Mouse (Mus musculus) neural tube, embryonic 12.5 days (tissue): ENCODE data around the gene Gramd2. TPM values are rescaled to one million over a fixed set of nuclear protein-coding genes. Genes with fewer than 3 reads are reported as not detected.
"Not testable (repeated sequence)": the region's sequence is repeated elsewhere in the genome, so short reads cannot be mapped to it uniquely, and the experiment has no call there.

Experiments used
- ATAC-seq: fragments of 200-750 bp; cut with Nextera tagmentation; 2 replicates; pipeline ENCODE4 v1.8.0; 2017; ENCODE audit warnings: low read depth, mild to moderate bottlenecking, moderate TSS enrichment, moderate library complexity; ENCODE audit not compliant: low FRiP score
- H3K27ac ChIP-seq: fragments of 300-500 bp; sonication (generic); 2 replicates; pipeline ENCODE4 v1.5.1; 2016
- H3K27me3 ChIP-seq: fragments of 300-500 bp; sonication (generic); replicated peaks from 2 replicates; pipeline ENCODE4 v1.6.1; 2016; ENCODE audit warnings: mild to moderate bottlenecking
- H3K36me3 ChIP-seq: fragments of 300-500 bp; sonication (generic); 2 replicates; pipeline ENCODE4 v1.6.1; 2016; ENCODE audit warnings: mild to moderate bottlenecking
- H3K4me1 ChIP-seq: fragments of 300-500 bp; sonication (generic); 2 replicates; pipeline ENCODE4 v1.6.1; 2016
- H3K4me2 ChIP-seq: fragments of 300-500 bp; sonication (generic); replicated peaks from 2 replicates; pipeline ENCODE4 v1.6.1; 2016; ENCODE audit warnings: mild to moderate bottlenecking
- H3K4me3 ChIP-seq: fragments of 300-500 bp; sonication (generic); 2 replicates; pipeline ENCODE4 v1.5.1; 2016
- H3K9ac ChIP-seq: fragments of 300-500 bp; sonication (generic); 2 replicates; pipeline ENCODE4 v1.6.1; 2016; ENCODE audit warnings: mild to moderate bottlenecking
- H3K9me3 ChIP-seq: fragments of 300-500 bp; sonication (generic); 2 replicates; pipeline ENCODE4 v1.6.1; 2016; ENCODE audit warnings: mild to moderate bottlenecking
- WGBS: fragments of 180-500 bp; shearing (Covaris S2); methylation state at CpG from one replicate; pipeline ENCODE4 v1.1.7; 2016; 5-methylcytosine and 5-hydroxymethylcytosine counted together
- polyA plus RNA-seq: library from polyadenylated mRNA; unstranded; fragments of >200 nt; fragmentation: Nextera tagmentation; extraction: Ambion mirVana; gene quantifications from 2 replicates; pipeline ENCODE4 v1.2.1, GENCODE M21; 2016

The Gramd2 gene
- polyA plus RNA-seq, 1 experiment from 2014 or later = 0.56 TPM

DNA sequence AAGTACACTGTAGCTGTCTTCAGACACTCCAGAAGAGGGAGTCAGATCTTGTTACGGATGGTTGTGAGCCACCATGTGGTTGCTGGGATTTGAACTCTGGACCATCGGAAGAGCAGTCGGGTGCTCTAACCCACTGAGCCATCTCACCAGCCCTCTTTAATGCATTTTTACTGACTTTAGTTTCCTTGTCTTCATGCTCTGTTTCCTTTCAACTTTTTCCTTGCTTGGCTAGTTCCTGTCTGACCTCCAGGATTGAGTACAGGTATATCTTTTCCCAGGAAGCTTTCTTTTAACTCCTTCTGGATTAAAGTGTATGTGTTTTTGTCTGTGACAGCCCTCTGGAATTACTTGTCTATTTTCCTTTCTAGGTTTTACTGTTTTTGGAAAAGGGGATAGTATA lies 77.1 kb downstream of the Gramd2 start:
- 94% methylated on average over 3 of the region's 3 CpGs for WGBS
- not testable (repeated sequence) for H3K27ac ChIP-seq, H3K36me3 ChIP-seq, H3K27me3 ChIP-seq, H3K4me3 ChIP-seq, ATAC-seq, H3K9ac ChIP-seq, H3K4me1 ChIP-seq, H3K9me3 ChIP-seq, H3K4me2 ChIP-seq

DNA sequence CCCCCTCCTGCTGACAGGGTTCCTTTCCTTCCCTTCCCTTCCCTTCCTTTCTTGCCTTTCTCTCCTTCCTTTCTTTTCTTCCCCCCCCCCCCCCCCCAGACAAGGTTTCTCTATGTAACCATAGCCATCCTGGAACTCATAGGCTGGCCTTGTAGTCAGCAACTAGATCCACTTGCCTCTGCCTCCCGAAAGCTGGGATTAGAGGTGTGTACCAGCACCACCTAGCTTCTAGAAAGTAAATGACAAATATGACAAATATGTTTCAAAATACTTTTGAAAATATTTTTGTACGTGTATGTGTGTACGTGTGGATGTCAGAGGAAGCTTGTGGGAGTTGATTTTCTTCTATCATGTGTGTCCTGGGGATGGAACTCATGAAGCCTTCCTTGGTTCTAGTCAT lies 80.6 kb downstream of the Gramd2 start:
- WGBS = 90% methylated on average over 3 of the region's 3 CpGs
- no peak for ATAC-seq
- H3K4me2 ChIP-seq = no peak overlapping the region

GRCm38 (mm10) chr9:59766966-59767461 lies 87.1 kb downstream of the Gramd2 start:
- not testable (repeated sequence) for H3K4me1 ChIP-seq, H3K4me2 ChIP-seq, H3K27me3 ChIP-seq, H3K27ac ChIP-seq, ATAC-seq, H3K36me3 ChIP-seq, H3K9ac ChIP-seq, H3K9me3 ChIP-seq, H3K4me3 ChIP-seq
- 90% methylated on average over 12 of the region's 13 CpGs for WGBS

More for the DNA sequence above, 80.6 kb downstream of the Gramd2 start:
- Histone ChIP-seq H3K27ac (no peak overlapping the region), H3K9me3 (no peaks in the 10 kb centered on the region), H3K4me3 (no peak overlapping the region), H3K36me3 (no peaks in the 10 kb centered on the region), H3K4me1 (no peaks in the 10 kb centered on the region), H3K27me3 (no peaks in the 10 kb centered on the region), H3K9ac (no peak overlapping the region)

Other genes starting within 250 kb of the Gramd2 start
- 27.1 and 32.6 TPM in 2 replicates for gene Arih1, start 193.5 kb upstream of the Gramd2 start, polyA plus RNA-seq
- gene Hexa, start 140.6 kb upstream of the Gramd2 start, polyA plus RNA-seq = 49.0 and 53.0 TPM in 2 replicates
- gene Tmem202, start 140.3 kb upstream of the Gramd2 start, polyA plus RNA-seq = 0.18 TPM in 1 of 2 replicates, not detected in the other
- 16.5 and 17.0 TPM in 2 replicates for gene Celf6, start 102.2 kb upstream of the Gramd2 start, polyA plus RNA-seq
- 140 and 153 TPM in 2 replicates for gene Parp6, start 62.9 kb upstream of the Gramd2 start, polyA plus RNA-seq
- 1,532 and 1,641 TPM in 2 replicates for gene Pkm, start 23.8 kb upstream of the Gramd2 start, polyA plus RNA-seq
- gene Senp8, start 70.6 kb downstream of the Gramd2 start, polyA plus RNA-seq = 16.5 and 17.7 TPM in 2 replicates
- gene Myo9a, start 70.8 kb downstream of the Gramd2 start, polyA plus RNA-seq = 20.8 and 21.6 TPM in 2 replicates